Mouse (Mus musculus): ENCODE measurements around the gene Recql.

Recql gene

DNA sequence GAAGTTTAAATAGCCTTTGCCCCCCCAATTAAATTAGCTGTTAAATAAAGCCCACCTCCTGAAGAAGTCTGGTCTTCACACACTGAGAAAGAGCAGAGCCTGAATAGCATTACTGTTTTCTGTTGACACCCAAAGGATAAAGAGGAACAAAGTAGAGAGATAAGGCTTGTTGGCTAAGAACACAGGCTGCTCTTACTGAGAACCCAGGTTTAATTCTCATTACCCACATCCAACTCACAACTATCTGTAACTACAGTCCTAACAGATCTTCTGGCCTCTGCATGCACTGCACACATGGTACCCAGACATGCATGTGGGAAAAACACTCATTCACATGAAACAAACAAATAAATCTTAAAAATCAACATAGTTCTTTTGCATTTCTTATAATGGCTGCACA lies 69.8 kb downstream of the Recql start:
- in situ Hi-C loops (cut with MboI; ENCODE audit: low pct_unique_long_range_greater_than_20kb in 1 of 2, low sequenced_read_pairs in 2 of 2, unreplicated experiment in 1 of 2): no loop called here

DNA sequence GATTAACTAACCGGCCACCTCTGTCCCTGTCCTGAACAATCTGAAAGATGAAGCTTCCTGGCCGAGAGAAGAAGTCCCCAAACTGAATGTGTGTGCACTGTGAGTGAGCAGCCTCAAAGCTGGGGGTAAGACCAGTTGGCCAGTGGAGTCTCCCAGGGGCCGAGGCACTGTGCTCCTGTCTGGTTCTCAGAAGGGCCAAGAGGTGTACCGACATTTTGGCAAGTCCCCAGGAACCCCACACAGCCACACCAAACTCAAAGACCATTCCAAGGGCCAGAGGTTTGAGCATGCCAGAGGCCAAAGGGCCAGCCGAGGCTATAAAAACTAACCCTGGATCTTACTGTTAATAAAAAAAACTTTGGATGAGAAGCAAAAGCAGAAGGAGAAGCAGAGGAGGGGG lies 72.6 kb downstream of the Recql start:
- in situ Hi-C loops (cut with MboI; ENCODE audit: low pct_unique_long_range_greater_than_20kb in 1 of 2, low sequenced_read_pairs in 2 of 2, unreplicated experiment in 1 of 2): no loop called here

DNA sequence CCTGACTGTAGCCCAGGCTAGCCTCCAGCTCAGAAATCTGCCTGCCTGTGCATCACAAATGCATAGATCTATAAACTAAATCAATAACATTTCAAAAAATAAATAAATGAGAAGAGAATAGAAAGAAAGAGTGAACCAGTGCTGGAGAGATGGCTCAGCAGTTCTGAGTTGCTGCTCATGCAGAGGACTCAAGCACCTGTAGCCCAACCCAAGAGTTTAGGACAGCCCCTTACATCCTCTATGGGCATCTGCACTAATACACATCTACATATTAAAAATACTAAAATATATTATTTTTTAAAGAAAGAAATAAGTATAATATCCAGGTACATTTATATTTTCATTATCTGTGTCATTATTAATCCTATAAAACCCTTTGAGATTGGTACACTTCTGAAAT lies 81.8 kb downstream of the Recql start:
- in situ Hi-C loops (cut with MboI; ENCODE audit: low pct_unique_long_range_greater_than_20kb in 1 of 2, low sequenced_read_pairs in 2 of 2, unreplicated experiment in 1 of 2): no loop called here

All from mouse embryonic stem cell (cell line).